Mouse (Mus musculus) G1E (cell line): ENCODE data around the gene Mplkip. TPM values are rescaled to one million over a fixed set of nuclear protein-coding genes. Genes with fewer than 3 reads are reported as not detected.

ENCODE experiments used
- ATAC-seq: 2 replicates; pipeline ENCODE4 v1.8.0; 2016; ENCODE audit warnings: mild to moderate bottlenecking; ENCODE audit not compliant: insufficient number of reproducible peaks, poor library complexity, low FRiP score, severe bottlenecking; ENCODE audit errors: extremely low read depth
- DNase-seq: peaks from one replicate; pipeline ENCODE4 v3.0.0; 2012; ENCODE audit warnings: low spot score
- H3K27me3 ChIP-seq: 2 replicates; pipeline ENCODE4 v1.6.1; 2012; ENCODE audit warnings: mild to moderate bottlenecking, low read length, inconsistent platforms; ENCODE audit not compliant: insufficient read depth
- H3K36me3 ChIP-seq: replicated peaks from 2 replicates; pipeline ENCODE3; 2012; ENCODE audit warnings: mild to moderate bottlenecking, inconsistent platforms
- H3K4me1 ChIP-seq: 2 replicates; pipeline ENCODE4 v1.6.1; 2012; ENCODE audit warnings: low read depth, low read length, inconsistent platforms, mixed read lengths; ENCODE audit not compliant: insufficient read depth
- H3K4me3 ChIP-seq: 2 replicates; pipeline ENCODE4 v1.5.1; 2012; ENCODE audit warnings: low read depth, mild to moderate bottlenecking, inconsistent platforms, low read length, moderate library complexity, mixed read lengths
- H3K9me3 ChIP-seq: replicated peaks from 2 replicates; pipeline ENCODE4 v1.6.1; 2012; ENCODE audit warnings: inconsistent platforms
- CTCF ChIP-seq: IDR thresholded peaks from 2 replicates; pipeline ENCODE4 v1.5.1; 2012; ENCODE audit warnings: low read depth, low read length, inconsistent platforms, mixed read lengths
- GATA1 ChIP-seq: IDR thresholded peaks from 2 replicates; pipeline ENCODE4 v1.6.1; 2012; ENCODE audit warnings: borderline replicate concordance, low read length, inconsistent platforms, mixed read lengths
- GATA2 ChIP-seq: IDR thresholded peaks from 2 replicates; pipeline ENCODE4 v1.6.1; 2012; ENCODE audit warnings: low read depth, low read length, inconsistent platforms, borderline replicate concordance
- POLR2AphosphoS5 ChIP-seq: IDR thresholded peaks from 2 replicates; pipeline ENCODE4 v1.6.1; 2012; ENCODE audit warnings: low read depth, low read length, inconsistent platforms; ENCODE audit not compliant: insufficient replicate concordance
- TAL1 ChIP-seq: conservative IDR thresholded peaks from 2 replicates; pipeline ENCODE4 v1.6.1; 2012; ENCODE audit warnings: low read depth, low read length, inconsistent platforms, mixed read lengths
- polyA plus RNA-seq: library from polyadenylated mRNA; stranded (reverse); fragments of >175 nt; gene quantifications from 2 replicates; pipeline ENCODE4 v1.2.3, GENCODE M21; 2012
- total RNA-seq, 2 experiments: library from RNA; stranded (forward) in 1 of 2; stranded (reverse) in 1 of 2; fragments of 200-1000 nt in 1 of 2; fragments of >200 nt in 1 of 2; fragmentation: Nextera tagmentation in 1 of 2; gene quantifications; 2 replicates each; pipeline ENCODE4 v1.2.3; 2014 to 2017

Mplkip gene
- total and polyA plus RNA-seq, 3 experiments: 40.9 to 65.7 (median 57.1) TPM

GRCm38 (mm10) chr13:17694414-17694813, 578 bp upstream of the Mplkip start:
- Histone ChIP-seq H3K36me3 (peaks cover 8% of the 10 kb centered on the region), H3K9me3 (no peaks in the 10 kb centered on the region), H3K4me1 (peaks cover 16% of the 10 kb centered on the region), H3K4me3 (peak overlapping the region; percentile 82), H3K27me3 (no peaks in the 10 kb centered on the region)
- DNase-seq (no peak), ATAC-seq (no peak)
- TF ChIP-seq CTCF (no peak), POLR2AphosphoS5 (no peak), TAL1 (no peak), GATA2 (no peak), GATA1 (no peak)

DNA sequence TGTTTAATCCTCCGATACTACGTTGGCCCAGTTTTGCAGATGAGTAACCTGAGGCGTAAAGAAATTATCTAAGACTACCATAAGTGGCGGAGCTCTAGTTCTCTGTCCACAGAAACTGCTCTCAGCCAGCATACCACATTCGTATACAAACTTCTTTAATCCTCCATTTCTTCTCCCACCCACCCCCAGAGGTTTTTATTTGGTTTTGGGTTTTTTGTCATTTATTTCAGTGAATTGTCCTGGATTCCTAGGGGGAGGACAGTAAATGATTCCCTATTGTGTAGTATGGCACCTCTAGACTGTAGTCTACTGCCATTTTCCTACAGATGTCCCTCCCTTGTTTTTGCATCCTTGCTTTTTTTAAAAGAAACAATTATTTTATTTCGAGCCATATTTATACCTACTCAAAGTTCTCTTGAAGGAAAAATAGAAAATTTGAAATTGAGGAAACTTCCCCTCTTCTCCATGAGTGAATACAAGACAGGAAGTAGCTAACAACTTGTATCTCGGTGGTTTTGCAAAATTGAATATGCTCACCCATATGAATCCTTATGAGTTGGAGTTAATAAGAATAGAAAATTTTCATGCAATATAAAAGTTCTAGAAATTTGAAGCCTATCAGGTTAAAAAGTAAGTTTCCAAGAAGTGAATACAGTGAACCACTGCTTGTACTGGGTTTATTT, 1.0 kb downstream of the Mplkip start:
- ATAC-seq (no peak), DNase-seq (no peak)
- Histone ChIP-seq H3K27me3 (no peaks in the 10 kb centered on the region), H3K4me3 (peak overlapping the region; percentile 82), H3K4me1 (peaks cover 24% of the 10 kb centered on the region), H3K36me3 (peaks cover 16% of the 10 kb centered on the region), H3K9me3 (no peaks in the 10 kb centered on the region)
- no peak for TF ChIP-seq GATA2
- TF ChIP-seq GATA1: no peak
- TF ChIP-seq TAL1: no peak
- TF ChIP-seq CTCF: no peak
- TF ChIP-seq POLR2AphosphoS5: no peak

- no peak for ATAC-seq
- no peaks in the 10 kb centered on the region for H3K27me3 ChIP-seq
- H3K4me3 ChIP-seq: no peak overlapping the region
- H3K4me1 ChIP-seq: peaks cover 23% of the 10 kb centered on the region
- TF ChIP-seq POLR2AphosphoS5: no peak
- no peak for TF ChIP-seq GATA1
- TF ChIP-seq TAL1: no peak
- TF ChIP-seq GATA2: no peak
- TF ChIP-seq CTCF: no peak
- peaks cover 37% of the 10 kb centered on the region for H3K36me3 ChIP-seq
- no peaks in the 10 kb centered on the region for H3K9me3 ChIP-seq
- no peak for DNase-seq
These were observed 5.2 kb downstream of the Mplkip start for GRCm38 (mm10) chr13:17700090-17700715.

DNA sequence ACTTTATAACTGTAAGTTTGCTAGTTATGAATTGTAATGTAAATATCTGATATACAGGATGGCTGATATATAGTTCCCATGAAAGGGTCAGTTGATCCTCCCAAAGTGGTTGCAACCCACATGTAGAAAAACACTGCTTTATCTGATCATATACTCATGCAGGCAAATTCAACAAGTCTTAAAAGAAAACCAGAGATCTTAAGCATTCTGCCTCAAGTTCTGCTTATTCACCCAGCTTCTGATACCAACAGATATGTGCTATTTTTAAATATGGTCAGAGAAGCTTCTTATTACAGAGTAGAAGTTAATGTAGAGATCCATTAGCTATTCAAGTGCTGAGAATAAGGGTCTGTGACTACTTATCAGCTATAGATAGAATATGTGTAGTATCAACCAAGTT, 6.3 kb downstream of the Mplkip start:
- Histone ChIP-seq H3K27me3 (no peaks in the 10 kb centered on the region), H3K36me3 (peaks cover 45% of the 10 kb centered on the region), H3K4me3 (no peak overlapping the region), H3K4me1 (peaks cover 25% of the 10 kb centered on the region), H3K9me3 (no peaks in the 10 kb centered on the region)
- no peak for DNase-seq
- TF ChIP-seq POLR2AphosphoS5: no peak
- TF ChIP-seq TAL1: no peak
- TF ChIP-seq GATA2: no peak
- TF ChIP-seq GATA1: no peak
- TF ChIP-seq CTCF: no peak
- ATAC-seq: peak; percentile 42; the same call in 1 of the 2 replicates

GRCm38 (mm10) chr13:17702311-17702710, 7.3 kb downstream of the Mplkip start:
- Histone ChIP-seq H3K4me3 (no peak overlapping the region), H3K4me1 (peaks cover 25% of the 10 kb centered on the region), H3K36me3 (peaks cover 49% of the 10 kb centered on the region), H3K27me3 (no peaks in the 10 kb centered on the region), H3K9me3 (no peaks in the 10 kb centered on the region)
- no peak for ATAC-seq
- DNase-seq: no peak
- no peak for TF ChIP-seq TAL1
- TF ChIP-seq POLR2AphosphoS5: no peak

DNA sequence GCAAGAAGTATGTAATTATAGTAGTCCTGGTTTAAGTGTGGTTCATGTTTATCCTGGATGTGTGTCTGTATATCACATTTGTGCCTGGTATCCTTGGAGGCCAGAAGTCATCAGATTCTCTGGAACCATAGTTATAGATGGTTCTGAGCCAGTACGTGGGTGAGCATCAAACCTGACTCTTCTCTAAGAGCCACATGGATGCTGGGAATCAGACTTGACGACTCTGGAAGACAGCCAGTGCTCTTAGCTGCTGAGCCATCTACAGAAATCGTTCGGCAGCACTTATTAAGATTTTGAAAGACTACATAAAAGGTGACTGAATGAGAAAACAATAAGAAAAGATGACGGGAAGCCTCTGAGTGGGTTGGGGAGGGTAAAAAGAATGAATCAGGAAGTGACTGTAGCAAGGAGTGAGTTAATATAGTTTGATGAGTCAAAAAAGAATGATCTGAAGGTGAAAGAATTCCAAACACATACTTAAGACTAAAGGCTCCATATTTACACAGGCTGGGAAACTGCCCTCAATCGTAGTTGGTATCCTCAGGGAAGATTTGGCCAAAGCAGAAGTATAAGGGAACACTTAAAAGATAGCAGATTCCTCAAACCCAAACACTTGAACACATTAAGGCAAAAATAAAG, 10.3 kb downstream of the Mplkip start:
- H3K27me3 ChIP-seq: no peaks in the 10 kb centered on the region
- ATAC-seq (no peak), DNase-seq (no peak)
- H3K4me1 ChIP-seq: peaks cover 22% of the 10 kb centered on the region
- H3K36me3 ChIP-seq: peaks cover 47% of the 10 kb centered on the region
- no peak overlapping the region for H3K4me3 ChIP-seq
- no peaks in the 10 kb centered on the region for H3K9me3 ChIP-seq
- TF ChIP-seq TAL1: no peak
- TF ChIP-seq CTCF: no peak
- TF ChIP-seq POLR2AphosphoS5: no peak
- no peak for TF ChIP-seq GATA2
- no peak for TF ChIP-seq GATA1
